Comparison of ENCODE assay signal across 16 mouse cellular contexts in genomic region chr4:102496269-102497177, GRCm38 (mm10).
DNase-seq lines count a peak whose midpoint lies in the region; ATAC-seq and TF ChIP-seq lines count a peak whose summit lies in the region.
"Had no signal": no experiment of that assay in that cellular context is flagged by ENCODE, and none has a peak within 500 bp of the region (broad histone marks: within the 10 kb centered on the region; RNA-seq: fewer than 3 reads in every experiment).

No protein-coding gene starts in this region.

- peak; percentile 43; the same call in 1 of the 2 replicates for ATAC-seq in forebrain, embryonic 16.5 days
- ATAC-seq in forebrain, embryonic 11.5 days (replicated peaks; ENCODE audit: low FRiP score): no peak

- H3K36me3 ChIP-seq in forebrain, embryonic 16.5 days (ENCODE audit: control insufficient read depth, insufficient read depth): no peaks in the 10 kb centered on the region
- no peaks in the 10 kb centered on the region for H3K36me3 ChIP-seq in forebrain, embryonic 11.5 days (ENCODE audit: control insufficient read depth, insufficient read depth, low read length)
- H3K36me3 ChIP-seq: G1E; kidney, embryonic 15.5 days; liver, embryonic 15.5 days; neural tube, embryonic 13.5 days had no signal

- H3K9me3 ChIP-seq in forebrain, embryonic 16.5 days (ENCODE audit: control insufficient read depth, low read length): no peaks in the 10 kb centered on the region
- H3K9me3 ChIP-seq in forebrain, embryonic 11.5 days (ENCODE audit: control insufficient read depth, low read length): no peaks in the 10 kb centered on the region
- H3K9me3 ChIP-seq: kidney, embryonic 15.5 days; liver, embryonic 15.5 days; megakaryocyte, embryonic 14.5 days; neural tube, embryonic 13.5 days had no signal

- peaks cover 21% of the 10 kb centered on the region for H3K4me1 ChIP-seq in forebrain, embryonic 16.5 days (replicated peaks; ENCODE audit: control insufficient read depth, insufficient read depth, low read length)
- no peaks in the 10 kb centered on the region for H3K4me1 ChIP-seq in forebrain, embryonic 11.5 days (replicated peaks; ENCODE audit: control insufficient read depth, insufficient read depth, low read length)
- H3K4me1 ChIP-seq: kidney, embryonic 15.5 days; liver, embryonic 15.5 days had no signal

- no peak for DNase-seq in forebrain, embryonic 11.5 days (ENCODE audit: low spot score)
- DNase-seq in heart, postnatal 10 days: peak; percentile 50 to 59
- DNase-seq in heart, postnatal 25 days (ENCODE audit: low spot score): no peak
- peak; percentile 61 for DNase-seq in brain, adult 2 months (ENCODE audit: low read depth, low spot score)
- DNase-seq in layer of hippocampus, adult 2 months (ENCODE audit: low spot score in 2 of 2): peak; percentile 33 to 39
- no peak for DNase-seq in natural killer cell, adult 2 months (ENCODE audit: low spot score in 2 of 2)
- DNase-seq: adrenal gland, adult 2 months; gastrocnemius, postnatal 36 days; lung, postnatal 10 days; thymus, adult 18-20 months had no signal

- H3K4me2 ChIP-seq in forebrain, embryonic 16.5 days (ENCODE audit: low read length): no peak overlapping the region
- no peak overlapping the region for H3K4me2 ChIP-seq in forebrain, embryonic 11.5 days (ENCODE audit: low read depth, low read length, severe bottlenecking)
- H3K4me2 ChIP-seq: kidney, embryonic 15.5 days; liver, embryonic 15.5 days; neural tube, embryonic 13.5 days had no signal

- TF ChIP-seq CTCF in layer of hippocampus, adult 2 months (conservative IDR thresholded peaks at IDR 0.05): no peak

- H3K4me3 ChIP-seq in forebrain, embryonic 16.5 days (replicated peaks; ENCODE audit: low read length): no peak overlapping the region
- H3K4me3 ChIP-seq in forebrain, embryonic 11.5 days (ENCODE audit: low read depth, low read length): no peak overlapping the region
- H3K4me3 ChIP-seq in layer of hippocampus, adult 2 months: no peak overlapping the region
- H3K4me3 ChIP-seq: kidney, embryonic 15.5 days; liver, embryonic 15.5 days; megakaryocyte, embryonic 14.5 days; neural tube, embryonic 13.5 days had no signal

- no peaks in the 10 kb centered on the region for H3K27me3 ChIP-seq in forebrain, embryonic 16.5 days (replicated peaks; ENCODE audit: control insufficient read depth, insufficient read depth, low read length)
- H3K27me3 ChIP-seq in forebrain, embryonic 11.5 days (ENCODE audit: control insufficient read depth, insufficient read depth, low read length): no peaks in the 10 kb centered on the region
- H3K27me3 ChIP-seq: kidney, embryonic 15.5 days; liver, embryonic 15.5 days; megakaryocyte, embryonic 14.5 days; neural tube, embryonic 13.5 days had no signal

- H3K9ac ChIP-seq in forebrain, embryonic 16.5 days (replicated peaks; ENCODE audit: low read depth, low read length): no peak overlapping the region
- H3K9ac ChIP-seq in forebrain, embryonic 11.5 days (ENCODE audit: low read length): no peak overlapping the region
- H3K9ac ChIP-seq: kidney, embryonic 15.5 days; liver, embryonic 15.5 days; neural tube, embryonic 13.5 days had no signal

- WGBS in forebrain, embryonic 16.5 days: 76% methylated on average over 20 of the region's 20 CpGs
- 90% methylated on average over 20 of the region's 20 CpGs for WGBS in forebrain, embryonic 11.5 days

- H3K27ac ChIP-seq in forebrain, embryonic 16.5 days (ENCODE audit: low read length): peak overlapping the region; percentile 41
- no peak overlapping the region for H3K27ac ChIP-seq in forebrain, embryonic 11.5 days (ENCODE audit: low read depth, low read length)
- peak overlapping the region; percentile 49 for H3K27ac ChIP-seq in layer of hippocampus, adult 2 months
- H3K27ac ChIP-seq: kidney, embryonic 15.5 days; liver, embryonic 15.5 days; neural tube, embryonic 13.5 days had no signal

- intact Hi-C loops in heart, postnatal 10 days (cut with DNase I): loop anchor here (10.0 kb wide), 1 partner anchor 718 kb away; the partner anchor contains the start of gene Slc35d1
- intact Hi-C loops in heart, postnatal 25 days (cut with DNase I): no loop called here

Comparison
In these comparisons a context has a peak if more than half of its experiments do, and no peak if none do; other contexts are left out.
1. DNase-seq: peak in heart, postnatal 10 days (2 of 2), brain, adult 2 months (single experiment) and layer of hippocampus, adult 2 months (2 of 2); none in forebrain, embryonic 11.5 days (single experiment), heart, postnatal 25 days (single experiment) and natural killer cell, adult 2 months (0 of 2).